Mouse (Mus musculus): ENCODE measurements around the gene Grip2. TPM values are rescaled to one million over a fixed set of nuclear protein-coding genes. Genes with fewer than 3 reads are reported as not detected.

Grip2 gene
- total and polyA plus RNA-seq, 3 experiments, result 8.5 to 25.2 (median 12.4) TPM

DNA sequence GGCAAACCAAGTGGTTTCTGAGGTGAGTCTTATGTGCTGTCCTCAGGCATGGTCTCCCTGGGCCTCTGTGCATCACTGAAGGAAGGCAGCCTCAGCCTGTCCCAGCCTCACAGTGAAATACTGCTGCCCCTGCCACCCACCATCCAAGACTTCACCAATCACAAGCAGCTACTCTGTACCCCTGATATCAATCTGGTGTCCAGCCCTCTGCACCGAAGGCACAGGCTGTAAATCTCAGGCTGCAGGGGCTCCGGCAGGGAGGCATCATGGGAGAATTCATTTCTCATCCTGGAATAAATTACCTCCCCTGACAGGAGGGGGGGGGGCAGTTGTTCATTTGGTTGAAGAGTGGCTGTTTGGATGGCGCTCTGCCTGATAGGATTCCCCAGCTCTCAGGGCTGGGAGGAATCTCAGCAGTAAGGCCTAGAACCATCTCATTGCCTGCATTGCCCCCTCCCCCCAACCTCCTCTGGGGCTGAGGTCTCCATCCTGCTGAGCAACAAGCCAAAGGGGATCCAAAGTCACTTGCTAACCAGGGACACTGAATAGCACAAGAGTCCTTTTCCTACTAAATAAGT, 5.9 kb upstream of the Grip2 start:
- Histone ChIP-seq H3K79me2 (replicated peaks; ENCODE audit: control insufficient read depth, insufficient read depth, low read length) (no peaks in the 10 kb centered on the region), H3K36me3 (ENCODE audit: control insufficient read depth, insufficient read depth, low read length) (no peaks in the 10 kb centered on the region), H3K27me3 (ENCODE audit: control insufficient read depth, insufficient read depth, low read length) (no peaks in the 10 kb centered on the region), H3K27ac (no peak overlapping the region), H3K4me3 (no peak overlapping the region), H3K4me1 (ENCODE audit: control insufficient read depth, insufficient read depth, low read length) (no peaks in the 10 kb centered on the region), H3K9ac (ENCODE audit: low read depth, low read length) (no peak overlapping the region)
- DNase-seq, result no peak
- intact Hi-C loops (cut with DNase I), result no loop called here
- 72% methylated on average over 3 of the region's 3 CpGs for WGBS
- TF ChIP-seq CTCF (IDR thresholded peaks at IDR 0.05) (no peak), POLR2A (IDR thresholded peaks at IDR 0.05; ENCODE audit: insufficient read depth, low read depth, low read length) (no peak)

- Histone ChIP-seq H3K4me1 (ENCODE audit: control insufficient read depth, insufficient read depth, low read length) (no peaks in the 10 kb centered on the region), H3K27me3 (ENCODE audit: control insufficient read depth, insufficient read depth, low read length) (no peaks in the 10 kb centered on the region; the same call in 1 of the 2 replicates), H3K4me3 (no peak overlapping the region), H3K79me2 (replicated peaks; ENCODE audit: control insufficient read depth, insufficient read depth, low read length) (no peaks in the 10 kb centered on the region), H3K36me3 (ENCODE audit: control insufficient read depth, insufficient read depth, low read length) (no peaks in the 10 kb centered on the region), H3K27ac (no peak overlapping the region), H3K9ac (ENCODE audit: low read depth, low read length) (no peak overlapping the region)
- TF ChIP-seq CTCF (IDR thresholded peaks at IDR 0.05) (no peak), EP300 (IDR thresholded peaks at IDR 0.05; ENCODE audit: insufficient read depth, low read depth, low read length) (no peak), POLR2A (IDR thresholded peaks at IDR 0.05; ENCODE audit: insufficient read depth, low read depth, low read length) (no peak)
- intact Hi-C loops (cut with DNase I), result no loop called here
- 83% methylated on average over 5 of the region's 5 CpGs for WGBS
- no peak for DNase-seq
Measured at GRCm38 (mm10) chr6:91827926-91828325, 876 bp upstream of the Grip2 start.

GRCm38 (mm10) chr6:91818271-91818670, 8.8 kb downstream of the Grip2 start:
- no peaks in the 10 kb centered on the region for H3K79me2 ChIP-seq (replicated peaks; ENCODE audit: control insufficient read depth, insufficient read depth, low read length)
- H3K9ac ChIP-seq (ENCODE audit: low read depth, low read length), result no peak overlapping the region
- H3K4me1 ChIP-seq (ENCODE audit: control insufficient read depth, insufficient read depth, low read length), result peaks cover 1% of the 10 kb centered on the region; the same call in 1 of the 2 replicates
- no peak overlapping the region for H3K4me3 ChIP-seq
- H3K36me3 ChIP-seq (ENCODE audit: control insufficient read depth, insufficient read depth, low read length), result no peaks in the 10 kb centered on the region
- no peaks in the 10 kb centered on the region for H3K27me3 ChIP-seq (ENCODE audit: control insufficient read depth, insufficient read depth, low read length)
- DNase-seq, result no peak
- 73% methylated on average over 8 of the region's 8 CpGs for WGBS
- intact Hi-C loops (cut with DNase I), result no loop called here
- TF ChIP-seq EP300 (IDR thresholded peaks at IDR 0.05; ENCODE audit: insufficient read depth, low read depth, low read length) (no peak), CTCF (IDR thresholded peaks at IDR 0.05) (no peak), POLR2A (IDR thresholded peaks at IDR 0.05; ENCODE audit: insufficient read depth, low read depth, low read length) (no peak)
- no peak overlapping the region for H3K27ac ChIP-seq

GRCm38 (mm10) chr6:91815976-91816375, 11.1 kb downstream of the Grip2 start:
- no peak overlapping the region for H3K27ac ChIP-seq
- H3K79me2 ChIP-seq (replicated peaks; ENCODE audit: control insufficient read depth, insufficient read depth, low read length), result no peaks in the 10 kb centered on the region
- WGBS, result 82% methylated on average over 6 of the region's 6 CpGs
- no peak overlapping the region for H3K4me3 ChIP-seq
- DNase-seq, result no peak
- H3K9ac ChIP-seq (ENCODE audit: low read depth, low read length), result no peak overlapping the region
- H3K27me3 ChIP-seq (ENCODE audit: control insufficient read depth, insufficient read depth, low read length), result no peaks in the 10 kb centered on the region
- no peaks in the 10 kb centered on the region for H3K36me3 ChIP-seq (ENCODE audit: control insufficient read depth, insufficient read depth, low read length)
- intact Hi-C loops (cut with DNase I), result no loop called here
- H3K4me1 ChIP-seq (ENCODE audit: control insufficient read depth, insufficient read depth, low read length), result peaks cover 1% of the 10 kb centered on the region; the same call in 1 of the 2 replicates
- TF ChIP-seq POLR2A (IDR thresholded peaks at IDR 0.05; ENCODE audit: insufficient read depth, low read depth, low read length) (no peak), CTCF (IDR thresholded peaks at IDR 0.05) (no peak), EP300 (IDR thresholded peaks at IDR 0.05; ENCODE audit: insufficient read depth, low read depth, low read length) (no peak)

- TF ChIP-seq POLR2A (IDR thresholded peaks at IDR 0.05; ENCODE audit: insufficient read depth, low read depth, low read length) (no peak), CTCF (IDR thresholded peaks at IDR 0.05) (no peak), EP300 (IDR thresholded peaks at IDR 0.05; ENCODE audit: insufficient read depth, low read depth, low read length) (no peak)
- no peak overlapping the region for H3K4me3 ChIP-seq
- intact Hi-C loops (cut with DNase I), result no loop called here
- no peaks in the 10 kb centered on the region for H3K79me2 ChIP-seq (replicated peaks; ENCODE audit: control insufficient read depth, insufficient read depth, low read length)
- DNase-seq, result no peak
- peaks cover 1% of the 10 kb centered on the region; the same call in 1 of the 2 replicates for H3K4me1 ChIP-seq (ENCODE audit: control insufficient read depth, insufficient read depth, low read length)
- no peaks in the 10 kb centered on the region for H3K27me3 ChIP-seq (ENCODE audit: control insufficient read depth, insufficient read depth, low read length)
- H3K36me3 ChIP-seq (ENCODE audit: control insufficient read depth, insufficient read depth, low read length), result no peaks in the 10 kb centered on the region
- 88% methylated on average over 3 of the region's 3 CpGs for WGBS
- H3K9ac ChIP-seq (ENCODE audit: low read depth, low read length), result no peak overlapping the region
- no peak overlapping the region for H3K27ac ChIP-seq
Measured at GRCm38 (mm10) chr6:91813611-91814010, 13.4 kb downstream of the Grip2 start.

- no peaks in the 10 kb centered on the region for H3K36me3 ChIP-seq (ENCODE audit: control insufficient read depth, insufficient read depth, low read length)
- H3K27ac ChIP-seq, result no peak overlapping the region
- 55% methylated on average over 1 of the region's 1 CpGs for WGBS
- TF ChIP-seq EP300 (IDR thresholded peaks at IDR 0.05; ENCODE audit: insufficient read depth, low read depth, low read length) (no peak), CTCF (IDR thresholded peaks at IDR 0.05) (no peak), POLR2A (IDR thresholded peaks at IDR 0.05; ENCODE audit: insufficient read depth, low read depth, low read length) (no peak)
- no peaks in the 10 kb centered on the region for H3K27me3 ChIP-seq (ENCODE audit: control insufficient read depth, insufficient read depth, low read length)
- DNase-seq, result no peak
- intact Hi-C loops (cut with DNase I), result no loop called here
- no peaks in the 10 kb centered on the region for H3K4me1 ChIP-seq (ENCODE audit: control insufficient read depth, insufficient read depth, low read length)
- H3K79me2 ChIP-seq (replicated peaks; ENCODE audit: control insufficient read depth, insufficient read depth, low read length), result no peaks in the 10 kb centered on the region
- H3K9ac ChIP-seq (ENCODE audit: low read depth, low read length), result no peak overlapping the region
- no peak overlapping the region for H3K4me3 ChIP-seq
Measured at GRCm38 (mm10) chr6:91810007-91810406, 17.0 kb downstream of the Grip2 start.
